Mouse (Mus musculus) heart, postnatal 0 days (tissue): Measurements from ENCODE around the gene Ggt1. TPM values are rescaled to one million over a fixed set of nuclear protein-coding genes. Genes with fewer than 3 reads are reported as not detected.

Source experiments
- ATAC-seq: fragments of 200-750 bp; cut with Nextera tagmentation; 2 replicates; pipeline ENCODE4 v1.8.0; 2017; ENCODE audit warnings: low read depth, moderate number of reproducible peaks, moderate library complexity; ENCODE audit not compliant: insufficient read depth
- DNase-seq: peaks from one replicate; pipeline ENCODE4 v3.0.0-alpha.2; 2016; ENCODE audit warnings: low spot score
- H3K27ac ChIP-seq: fragments of 300-500 bp; sonication (generic); 2 replicates; pipeline ENCODE4 v1.5.1; 2014; ENCODE audit warnings: low read depth, mild to moderate bottlenecking
- H3K27me3 ChIP-seq: fragments of 300-500 bp; sonication (generic); 2 replicates; pipeline ENCODE4 v1.6.1; 2014; ENCODE audit warnings: low read length, mixed read lengths; ENCODE audit not compliant: control insufficient read depth, insufficient read depth
- H3K36me3 ChIP-seq: fragments of 300-500 bp; sonication (generic); replicated peaks from 2 replicates; pipeline ENCODE4 v1.6.1; 2014; ENCODE audit warnings: low read length, mixed read lengths; ENCODE audit not compliant: control insufficient read depth, insufficient read depth
- H3K4me1 ChIP-seq: fragments of 300-500 bp; sonication (generic); 2 replicates; pipeline ENCODE4 v1.6.1; 2014; ENCODE audit warnings: antibody characterized with exemption; ENCODE audit not compliant: control insufficient read depth, insufficient read depth
- H3K4me2 ChIP-seq: fragments of 300-500 bp; sonication (generic); 2 replicates; pipeline ENCODE4 v1.6.1; 2014; ENCODE audit warnings: low read depth, mild to moderate bottlenecking, low read length, moderate library complexity
- H3K4me3 ChIP-seq: fragments of 300-500 bp; sonication (generic); 2 replicates; pipeline ENCODE4 v1.5.1; 2014; ENCODE audit warnings: low read depth, low read length
- H3K9ac ChIP-seq: fragments of 300-500 bp; sonication (generic); replicated peaks from 2 replicates; pipeline ENCODE4 v1.6.1; 2014; ENCODE audit warnings: low read depth, low read length, mixed read lengths
- H3K9me3 ChIP-seq: fragments of 300-500 bp; sonication (generic); replicated peaks from 2 replicates; pipeline ENCODE4 v1.6.1; 2016; ENCODE audit warnings: low read length; ENCODE audit not compliant: control insufficient read depth
- CTCF ChIP-seq: IDR thresholded peaks from 2 replicates; pipeline ENCODE4 v1.5.1; 2016; ENCODE audit warnings: antibody characterized with exemption, control low read depth, low read depth
- EP300 ChIP-seq: IDR thresholded peaks from 2 replicates; pipeline ENCODE4 v1.6.1; 2016; ENCODE audit warnings: antibody characterized with exemption, low read depth
- WGBS: fragments of 180-500 bp; shearing (Covaris S2); extraction: QIAGEN DNeasy Blood & Tissue Kit; methylation state at CpG from one replicate; pipeline ENCODE4 v1.1.7; 2014; 5-methylcytosine and 5-hydroxymethylcytosine counted together
- polyA plus RNA-seq: library from polyadenylated mRNA; unstranded; fragments of >200 nt; fragmentation: Nextera tagmentation; extraction: Ambion mirVana; gene quantifications from 2 replicates; pipeline ENCODE4 v1.2.1, GENCODE M21; 2015
- total RNA-seq: library from RNA; depleted of rRNA; stranded (reverse); fragments of >200 nt; gene quantifications from 2 replicates; pipeline ENCODE4 v1.2.3, GENCODE M21; 2014; ENCODE audit warnings: low replicate concordance

The Ggt1 gene
- total and polyA plus RNA-seq, 2 experiments from 2014 or later = 0.37 TPM; not detected in 1

- H3K4me2 ChIP-seq = no peak overlapping the region
- no peak overlapping the region for H3K9ac ChIP-seq
Measured at GRCm38 (mm10) chr10:75568441-75568840, 7.0 kb downstream of the Ggt1 start.

GRCm38 (mm10) chr10:75568851-75569250, 7.4 kb downstream of the Ggt1 start:
- Histone ChIP-seq H3K36me3 (no peaks in the 10 kb centered on the region), H3K4me2 (no peak overlapping the region), H3K9me3 (no peaks in the 10 kb centered on the region), H3K27ac (no peak overlapping the region), H3K9ac (no peak overlapping the region), H3K4me3 (no peak overlapping the region), H3K27me3 (peaks cover 7% of the 10 kb centered on the region; the same call in 1 of the 2 replicates), H3K4me1 (no peaks in the 10 kb centered on the region)
- no peak for DNase-seq
- 36% methylated on average over 4 of the region's 4 CpGs for WGBS
- TF ChIP-seq CTCF (no peak), EP300 (no peak)
- no peak for ATAC-seq

More at GRCm38 (mm10) chr10:75568441-75568840, 7.0 kb downstream of the Ggt1 start:
- Histone ChIP-seq H3K4me3 (no peak overlapping the region), H3K27ac (no peak overlapping the region), H3K9me3 (no peaks in the 10 kb centered on the region), H3K4me1 (no peaks in the 10 kb centered on the region), H3K36me3 (no peaks in the 10 kb centered on the region), H3K27me3 (peaks cover 7% of the 10 kb centered on the region; the same call in 1 of the 2 replicates)
- DNase-seq = no peak
- no peak for ATAC-seq
- TF ChIP-seq EP300 = no peak
- no peak for TF ChIP-seq CTCF
- WGBS = 9% methylated on average over 11 of the region's 11 CpGs

- Histone ChIP-seq H3K27ac (no peak overlapping the region), H3K9me3 (no peaks in the 10 kb centered on the region), H3K9ac (no peak overlapping the region), H3K4me1 (no peaks in the 10 kb centered on the region), H3K4me3 (no peak overlapping the region), H3K36me3 (no peaks in the 10 kb centered on the region), H3K4me2 (no peak overlapping the region), H3K27me3 (peaks cover 7% of the 10 kb centered on the region; the same call in 1 of the 2 replicates)
- DNase-seq = no peak
- no peak for ATAC-seq
- TF ChIP-seq CTCF (no peak), EP300 (no peak)
- WGBS = 39% methylated on average over 10 of the region's 10 CpGs
Measured at GRCm38 (mm10) chr10:75570981-75571657, 9.7 kb downstream of the Ggt1 start.

GRCm38 (mm10) chr10:75571937-75572336, 10.5 kb downstream of the Ggt1 start:
- 55% methylated on average over 9 of the region's 9 CpGs for WGBS
- Histone ChIP-seq H3K9ac (no peak overlapping the region), H3K27me3 (peaks cover 7% of the 10 kb centered on the region; the same call in 1 of the 2 replicates), H3K9me3 (no peaks in the 10 kb centered on the region), H3K27ac (no peak overlapping the region), H3K4me2 (no peak overlapping the region), H3K4me3 (no peak overlapping the region), H3K4me1 (no peaks in the 10 kb centered on the region), H3K36me3 (no peaks in the 10 kb centered on the region)
- no peak for ATAC-seq
- no peak for TF ChIP-seq CTCF
- no peak for DNase-seq

GRCm38 (mm10) chr10:75573181-75573580, 11.8 kb downstream of the Ggt1 start:
- H3K36me3 ChIP-seq = no peaks in the 10 kb centered on the region
- no peak overlapping the region for H3K27ac ChIP-seq
- H3K4me1 ChIP-seq = no peaks in the 10 kb centered on the region
- DNase-seq = no peak
- WGBS = 79% methylated on average over 10 of the region's 10 CpGs
- H3K27me3 ChIP-seq = peaks cover 6% of the 10 kb centered on the region; the same call in 1 of the 2 replicates
- ATAC-seq = no peak
- H3K4me3 ChIP-seq = no peak overlapping the region
- H3K9ac ChIP-seq = no peak overlapping the region
- H3K4me2 ChIP-seq = no peak overlapping the region
- TF ChIP-seq EP300 (no peak), CTCF (no peak)
- H3K9me3 ChIP-seq = no peaks in the 10 kb centered on the region

GRCm38 (mm10) chr10:75573965-75574364, 12.6 kb downstream of the Ggt1 start:
- Histone ChIP-seq H3K27me3 (no peaks in the 10 kb centered on the region), H3K4me3 (no peak overlapping the region)
- WGBS = 67% methylated on average over 9 of the region's 9 CpGs

More at GRCm38 (mm10) chr10:75573965-75574364, 12.6 kb downstream of the Ggt1 start:
- no peak for TF ChIP-seq CTCF
- TF ChIP-seq EP300 = no peak
- no peak for DNase-seq
- H3K9ac ChIP-seq = no peak overlapping the region
- no peaks in the 10 kb centered on the region for H3K36me3 ChIP-seq
- H3K9me3 ChIP-seq = no peaks in the 10 kb centered on the region
- H3K27ac ChIP-seq = no peak overlapping the region
- H3K4me2 ChIP-seq = no peak overlapping the region
- no peaks in the 10 kb centered on the region for H3K4me1 ChIP-seq
- no peak for ATAC-seq
